Mouse (Mus musculus) kidney, postnatal 25 days (tissue): ENCODE results near the gene 1700019N19Rik.

Experiments
- DNase-seq, 2 experiments: peaks; one replicate each; pipeline ENCODE4 v3.0.0; 2021; ENCODE audit warnings: mixed read lengths in 2 of 2

1700019N19Rik gene

GRCm38 (mm10) chr19:58805191-58805779 is 11.0 kb upstream of the 1700019N19Rik start:
- no peak for DNase-seq

- DNase-seq, result no peak
These were observed 931 bp upstream of the 1700019N19Rik start for GRCm38 (mm10) chr19:58795114-58795669.

- no peak for DNase-seq
These were observed 5.1 kb downstream of the 1700019N19Rik start for GRCm38 (mm10) chr19:58789194-58789593.

GRCm38 (mm10) chr19:58783938-58784337 is 10.3 kb downstream of the 1700019N19Rik start:
- DNase-seq, result no peak

DNA sequence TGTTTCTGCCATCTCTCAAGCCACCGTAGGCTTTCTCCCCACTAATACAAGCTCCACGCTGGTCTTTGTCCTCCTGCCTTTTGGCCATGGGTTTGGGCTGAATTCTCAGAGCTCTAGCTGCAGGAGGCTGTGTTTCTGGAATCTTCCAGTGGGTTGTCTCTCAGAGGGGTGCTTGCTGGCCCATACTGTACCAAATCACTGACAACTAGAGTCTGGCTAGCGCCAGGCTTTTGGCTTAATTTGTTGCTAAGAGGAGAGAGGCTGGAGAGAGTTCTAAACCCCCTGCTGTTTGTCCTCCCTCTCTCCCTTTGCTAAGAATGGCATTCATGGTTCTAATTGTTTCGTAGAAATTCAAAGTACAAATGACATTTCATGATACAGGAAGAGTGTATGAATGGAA is 12.7 kb downstream of the 1700019N19Rik start:
- no peak for DNase-seq

DNA sequence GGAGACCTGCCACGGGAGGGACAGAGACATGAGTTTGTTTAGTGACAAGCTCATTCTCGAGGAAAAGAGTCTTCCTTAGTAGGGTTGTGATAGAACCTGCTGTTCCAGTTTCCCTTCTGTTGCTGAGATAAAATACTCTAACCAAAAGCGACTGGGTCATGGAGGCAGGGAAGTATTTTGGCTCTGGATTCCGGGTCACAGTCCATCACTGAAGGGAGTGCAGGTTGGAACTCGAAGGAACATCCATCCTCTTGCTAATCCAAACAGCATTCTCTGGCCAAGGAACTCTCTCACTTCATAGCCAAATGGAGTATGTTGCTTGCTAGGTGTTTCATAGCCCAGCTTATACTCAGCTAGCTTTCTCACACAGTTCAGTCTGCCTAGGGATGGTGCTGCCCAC is 17.8 kb downstream of the 1700019N19Rik start:
- DNase-seq, result no peak

DNA sequence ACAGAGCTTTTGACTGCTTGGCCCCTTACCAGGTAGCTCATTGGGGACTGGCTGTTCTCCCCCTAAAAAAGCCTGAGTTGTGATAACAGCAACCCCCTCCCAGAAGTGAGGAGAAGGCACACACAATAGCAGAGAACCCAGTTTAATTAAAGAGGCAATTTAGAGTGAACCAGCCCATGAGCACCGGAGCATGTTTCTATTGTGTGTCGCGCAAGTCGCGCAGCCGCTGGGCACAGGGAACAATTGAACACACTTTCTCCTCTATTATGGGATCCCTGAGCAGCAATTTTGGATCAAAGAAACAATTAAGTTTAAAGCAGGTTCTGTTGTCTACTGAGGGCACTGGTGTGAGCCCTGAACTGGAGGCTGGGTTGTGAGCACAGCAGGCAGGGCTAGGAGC is 26.9 kb downstream of the 1700019N19Rik start:
- no peak for DNase-seq

DNA sequence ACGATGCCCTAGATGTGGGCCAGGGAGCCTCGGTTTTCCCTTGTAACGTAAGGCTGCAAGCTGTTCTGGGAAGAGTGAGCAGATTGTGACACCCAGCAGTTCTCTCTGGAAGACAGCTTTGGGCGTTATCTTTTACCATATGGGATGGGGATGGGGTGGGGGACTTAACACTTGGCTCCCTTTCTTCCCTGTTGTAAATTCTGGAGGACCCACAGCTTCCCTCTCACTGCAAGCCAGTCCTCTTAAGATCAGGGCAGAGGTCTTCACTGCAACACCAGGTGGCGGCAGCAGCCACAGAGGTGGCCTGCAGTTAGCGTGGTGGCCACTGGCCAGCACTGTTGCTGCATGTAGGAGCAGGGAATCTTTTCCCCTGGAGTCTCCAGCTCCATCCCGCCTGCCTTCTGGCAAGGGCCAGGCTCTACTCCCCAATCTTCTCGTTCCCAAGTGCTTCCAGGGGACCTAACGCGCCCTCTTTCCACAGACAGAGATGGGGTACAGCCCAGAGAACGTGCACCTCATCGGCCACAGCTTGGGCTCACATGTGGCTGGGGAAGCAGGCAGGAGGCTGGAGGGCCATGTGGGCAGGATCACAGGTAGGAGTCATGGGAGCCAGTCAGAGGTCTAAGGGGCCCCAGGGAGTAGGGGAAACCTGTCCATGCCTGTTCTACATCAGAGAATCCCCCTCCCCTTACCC is 31.3 kb downstream of the 1700019N19Rik start:
- peak; percentile 64 to 74 for DNase-seq

DNA sequence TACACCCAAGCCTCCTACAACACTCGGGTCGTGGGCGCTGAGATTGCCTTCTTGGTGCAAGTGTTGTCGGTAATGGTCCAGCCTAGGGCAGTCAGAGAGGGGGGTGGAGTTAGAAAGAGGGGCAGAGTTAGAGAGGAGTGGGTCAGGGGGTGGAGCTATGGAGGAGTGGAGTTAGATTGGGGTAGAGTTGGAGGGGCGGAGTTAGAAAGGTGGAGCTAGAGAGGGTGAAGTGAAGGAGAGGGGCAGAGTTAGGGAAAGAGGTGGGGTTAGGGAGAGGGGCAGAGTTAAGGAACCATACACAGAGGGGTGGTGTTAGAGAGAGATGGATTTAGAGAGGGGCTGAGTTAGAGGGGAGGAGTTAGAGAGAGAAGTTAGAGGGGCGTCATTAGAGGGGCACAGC is 31.9 kb downstream of the 1700019N19Rik start:
- DNase-seq, result no peak

- peak; percentile 71 to 76 for DNase-seq
These were observed 34.8 kb downstream of the 1700019N19Rik start, which contains the start of gene Pnliprp2 for GRCm38 (mm10) chr19:58759423-58759822. Gene Pnliprp2, plus strand, starts transcription at chr19:58759719.

- no peak for DNase-seq
These were observed 35.4 kb downstream of the 1700019N19Rik start for GRCm38 (mm10) chr19:58758871-58759270.

- DNase-seq, result no peak
These were observed 42.8 kb downstream of the 1700019N19Rik start for GRCm38 (mm10) chr19:58751504-58751903.

DNA sequence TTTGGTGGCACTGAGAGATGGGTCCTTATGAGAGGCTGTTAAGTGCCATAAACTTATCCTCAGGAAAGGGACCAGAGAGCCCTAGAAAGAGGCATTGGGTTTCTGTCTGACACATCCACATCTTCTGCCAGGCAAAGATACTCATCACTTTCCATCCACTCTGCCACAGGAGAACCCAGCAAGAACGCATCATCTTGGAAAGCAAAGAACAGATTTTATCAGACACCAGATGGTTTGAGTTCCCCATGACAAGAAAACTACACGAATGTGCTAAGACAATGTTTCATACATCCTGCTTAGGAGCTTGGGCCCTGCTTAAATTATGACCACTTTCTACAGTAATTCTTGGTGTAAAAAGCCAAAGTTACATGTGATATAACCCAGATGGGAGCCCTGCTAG is 43.4 kb downstream of the 1700019N19Rik start:
- DNase-seq, result no peak

DNA sequence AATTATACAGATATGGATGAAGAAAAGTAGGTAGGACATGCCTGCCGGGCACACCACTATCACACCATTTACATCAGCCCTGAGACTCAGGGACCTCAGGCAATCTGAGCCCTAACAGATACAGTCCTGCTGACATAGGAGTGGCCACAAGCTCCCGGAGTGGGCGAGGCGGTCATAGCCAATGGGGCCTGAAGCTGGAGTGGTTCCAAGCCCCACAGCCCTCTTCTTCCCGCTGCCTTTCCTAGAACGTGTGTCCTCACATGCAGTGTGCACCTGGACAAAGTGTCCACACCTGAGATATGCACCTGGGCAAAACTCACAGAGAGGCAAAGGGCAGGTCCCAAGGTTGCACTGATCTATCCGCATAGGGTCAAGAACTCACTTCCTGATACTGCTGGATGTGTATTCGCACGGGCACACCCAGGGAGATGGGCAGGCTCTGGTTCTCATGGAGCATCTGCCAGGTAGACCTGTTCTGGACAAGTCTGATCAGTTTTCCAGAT is 46.7 kb downstream of the 1700019N19Rik start:
- no peak for DNase-seq

DNA sequence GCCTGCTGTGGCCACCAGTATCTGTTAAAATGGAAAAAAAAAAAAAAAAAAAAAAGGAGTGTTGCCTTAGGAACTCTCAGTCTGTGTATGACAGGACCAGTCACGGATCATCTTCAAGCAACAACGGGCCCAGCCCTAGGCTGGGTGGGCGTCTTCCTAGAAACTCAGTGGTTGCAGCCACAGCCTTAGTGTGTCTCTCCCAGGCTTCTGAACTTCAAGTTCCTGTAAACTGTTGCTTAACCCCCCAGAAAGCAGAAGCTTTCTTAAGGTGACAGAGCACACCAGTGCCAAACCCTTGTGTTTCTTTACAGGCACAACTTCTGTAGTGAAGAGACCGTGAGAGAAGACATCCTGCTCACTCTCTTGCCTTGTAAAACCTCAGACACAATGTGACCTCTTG is 50.5 kb downstream of the 1700019N19Rik start:
- no peak for DNase-seq

DNA sequence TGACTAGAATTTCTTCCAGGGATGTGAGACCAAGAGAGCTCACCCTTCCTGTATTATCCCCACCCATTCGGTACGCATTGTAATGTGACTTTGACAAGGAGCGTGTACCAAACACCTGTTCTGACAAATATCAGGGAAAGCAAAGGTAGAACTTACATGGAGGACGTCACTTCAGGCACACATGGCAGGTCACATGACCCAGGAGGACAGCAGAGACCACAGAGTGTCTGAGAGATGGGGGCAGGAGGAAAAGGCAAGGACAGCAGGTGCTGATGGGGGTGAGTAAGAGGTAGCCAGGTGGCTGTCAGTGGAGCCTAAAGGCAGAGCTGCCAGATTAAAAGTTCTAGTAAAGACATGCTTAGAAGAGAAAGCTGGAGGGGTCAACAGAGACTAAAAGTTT is 51.5 kb downstream of the 1700019N19Rik start:
- no peak for DNase-seq

DNA sequence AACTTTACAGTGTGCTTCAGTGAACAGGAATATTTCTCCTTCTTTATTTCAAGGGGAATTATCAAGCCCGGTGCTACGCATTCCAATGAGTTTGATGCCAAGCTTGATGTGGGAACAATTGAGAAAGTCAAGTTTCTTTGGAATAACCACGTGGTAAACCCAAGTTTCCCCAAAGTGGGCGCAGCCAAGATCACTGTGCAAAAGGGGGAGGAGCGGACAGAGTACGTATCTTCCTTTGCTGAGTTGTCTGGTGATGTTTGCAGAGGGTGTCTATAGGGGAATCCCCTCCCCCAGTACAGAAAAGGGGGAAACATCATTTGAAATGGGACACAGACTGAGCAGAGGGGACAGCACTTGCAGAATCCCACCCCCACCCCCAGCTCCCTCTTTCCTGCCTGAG is 53.2 kb downstream of the 1700019N19Rik start:
- DNase-seq, result no peak

GRCm38 (mm10) chr19:58738111-58738510 is 56.1 kb downstream of the 1700019N19Rik start:
- DNase-seq, result no peak
